Mouse (Mus musculus) thymus, adult 2 months (tissue): ENCODE data around the gene Adora1.

ENCODE experiments used
- CTCF ChIP-seq: fragments of 200-500 bp; IDR thresholded peaks from 2 replicates; pipeline ENCODE4 v1.5.1; 2012; ENCODE audit warnings: mild to moderate bottlenecking, control low read depth, low read length, moderate library complexity, borderline replicate concordance; ENCODE audit not compliant: control insufficient read depth, poor library complexity, insufficient read depth; ENCODE audit errors: extremely low read depth
- POLR2A ChIP-seq: fragments of 200-500 bp; IDR thresholded peaks from 2 replicates; pipeline ENCODE4 v1.6.1; 2012; ENCODE audit warnings: mild to moderate bottlenecking, low read length, control low read depth, moderate library complexity; ENCODE audit not compliant: control insufficient read depth, poor library complexity, insufficient read depth; ENCODE audit errors: extremely low read depth

DNA sequence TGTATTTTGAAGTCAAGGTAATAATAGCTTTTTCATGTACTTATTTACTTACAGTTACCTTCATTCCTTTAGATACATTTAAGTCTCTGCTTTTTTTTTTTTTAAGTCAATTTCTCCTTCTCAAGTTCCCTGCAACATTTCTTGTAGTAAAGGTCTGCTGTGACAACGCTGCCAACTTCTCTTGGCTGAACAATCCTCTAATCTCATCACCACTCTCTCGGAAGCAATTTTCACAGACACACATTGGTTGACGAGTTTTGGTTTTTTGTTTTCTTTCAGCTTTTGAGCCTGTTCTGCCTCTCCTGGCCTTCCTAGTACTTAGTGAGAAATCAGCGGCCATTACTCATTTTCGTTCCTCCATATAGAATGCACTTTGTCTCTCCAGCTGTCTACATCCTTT is 44.9 kb upstream of the Adora1 start:
- TF ChIP-seq CTCF (no peak), POLR2A (no peak)
